ENCODE assay signal across 8 mouse cellular contexts in the genomic region with DNA sequence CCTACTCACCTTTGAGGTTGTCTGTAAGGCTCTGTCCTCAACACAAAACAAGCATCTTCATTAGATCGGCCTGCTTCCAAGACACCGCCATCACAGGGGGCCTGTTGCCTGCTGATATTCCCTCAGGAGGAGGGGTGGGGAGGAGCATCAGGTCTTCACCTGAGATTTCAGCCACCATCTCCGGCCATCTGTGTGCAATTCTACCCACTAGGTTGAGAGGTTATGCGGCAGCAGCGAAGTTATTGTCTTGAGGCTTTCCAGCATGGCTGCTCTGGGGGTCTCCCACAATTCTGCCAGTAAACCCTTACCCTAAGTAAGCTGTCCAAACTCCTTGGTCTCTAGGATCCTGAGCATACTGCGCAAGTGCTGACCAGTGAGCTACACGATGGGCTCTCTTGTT. TPM values are rescaled to one million over a fixed set of nuclear protein-coding genes. Genes with fewer than 3 reads are reported as not detected.
DNase-seq lines count a peak whose midpoint lies in the region; ATAC-seq and TF ChIP-seq lines count a peak whose summit lies in the region.

Gene Aktip, minus strand, starts transcription at position 101 of the 400 bp plus-strand sequence.

- TF ChIP-seq POLR2A in cerebellum, adult 2 months (IDR thresholded peaks at IDR 0.05; ENCODE audit: borderline replicate concordance, insufficient read depth, low read length) = no peak

- WGBS in cerebellum, adult 2 months = 92% methylated on average over 7 of the region's 7 CpGs
- WGBS in hindbrain, embryonic 13.5 days = 94% methylated on average over 7 of the region's 7 CpGs
- 93% methylated on average over 7 of the region's 7 CpGs for WGBS in midbrain, embryonic 10.5 days

- no peaks in the 10 kb centered on the region for H3K36me3 ChIP-seq in hindbrain, embryonic 13.5 days
- no peaks in the 10 kb centered on the region for H3K36me3 ChIP-seq in midbrain, embryonic 10.5 days

- intact Hi-C loops in gastrocnemius, adult 2 months (cut with DNase I) = no loop called here

- no peak for ATAC-seq in activated CD4-positive, CD25-positive, alpha-beta regulatory T cell, adult 4 months
- no peak for ATAC-seq in hindbrain, embryonic 13.5 days (ENCODE audit: low FRiP score)
- no peak for ATAC-seq in cerebellum, adult (ENCODE audit: insufficient number of reproducible peaks, low FRiP score, low TSS enrichment)

- H3K27me3 ChIP-seq in cerebellum, adult 2 months (ENCODE audit: control insufficient read depth, insufficient read depth, low read length) = no peaks in the 10 kb centered on the region
- H3K27me3 ChIP-seq in hindbrain, embryonic 13.5 days = 0 out of 2 replicates have a peak, but pooled peaks cover 9% of the 10 kb centered on the region
- 0 out of 2 replicates have a peak, but pooled peaks cover 7% of the 10 kb centered on the region for H3K27me3 ChIP-seq in midbrain, embryonic 10.5 days (ENCODE audit: low read depth, poor library complexity, severe bottlenecking)

- H3K27ac ChIP-seq in cerebellum, adult 2 months (ENCODE audit: insufficient read depth, low read length) = no peak within 1 kb of the TSS
- H3K27ac ChIP-seq in gastrocnemius, adult 2 months = no peak within 1 kb of the TSS
- no peak within 1 kb of the TSS for H3K27ac ChIP-seq in hindbrain, embryonic 13.5 days
- H3K27ac ChIP-seq in midbrain, embryonic 10.5 days (replicated peaks) = no peak within 1 kb of the TSS

- no peak for DNase-seq in cerebellum, adult 2 months
- no peak for DNase-seq in cerebellum, adult 11 months
- DNase-seq in gastrocnemius, adult 2 months = no peak
- no peak for DNase-seq in midbrain, embryonic 10.5 days (ENCODE audit: low spot score)
- DNase-seq in MN1 (ENCODE audit: low spot score) = no peak

- no peaks in the 10 kb centered on the region for H3K4me1 ChIP-seq in cerebellum, adult 2 months (ENCODE audit: control insufficient read depth, insufficient read depth, low read length)
- no peaks in the 10 kb centered on the region for H3K4me1 ChIP-seq in hindbrain, embryonic 13.5 days (replicated peaks)
- no peaks in the 10 kb centered on the region for H3K4me1 ChIP-seq in midbrain, embryonic 10.5 days

- H3K9me3 ChIP-seq in hindbrain, embryonic 13.5 days = no peaks in the 10 kb centered on the region
- H3K9me3 ChIP-seq in midbrain, embryonic 10.5 days (replicated peaks) = no peaks in the 10 kb centered on the region

- no peak within 1 kb of the TSS for H3K9ac ChIP-seq in hindbrain, embryonic 13.5 days

- H3K4me2 ChIP-seq in hindbrain, embryonic 13.5 days = no peak within 1 kb of the TSS

- no peak for TF ChIP-seq CTCF in cerebellum, adult 2 months (IDR thresholded peaks at IDR 0.05; ENCODE audit: borderline replicate concordance, insufficient read depth, low read depth, low read length)
- TF ChIP-seq CTCF in gastrocnemius, adult 2 months (IDR thresholded peaks at IDR 0.05) = no peak

- no peak within 1 kb of the TSS for H3K4me3 ChIP-seq in cerebellum, adult 2 months (replicated peaks; ENCODE audit: insufficient read depth, low read depth, low read length)
- H3K4me3 ChIP-seq in gastrocnemius, adult 2 months = no peak within 1 kb of the TSS
- H3K4me3 ChIP-seq in hindbrain, embryonic 13.5 days = no peak within 1 kb of the TSS
- no peak within 1 kb of the TSS for H3K4me3 ChIP-seq in midbrain, embryonic 10.5 days

RNA-seq across cellular contexts. Expression of gene Aktip, which starts in this region (rescaled TPM):
- polyA plus RNA-seq in cerebellum, adult 2 months (2012; rRNA removed) = 133 and 151 TPM in 2 replicates
- 10 to 100 TPM; 14.5 to 28.0 TPM for polyA plus RNA-seq in activated CD4-positive, CD25-positive, alpha-beta regulatory T cell, adult 4 months (2017; shearing (Covaris generic))
- total RNA-seq in gastrocnemius, adult 2 months (2021) = 10 to 100 TPM; 51.7 to 54.2 TPM
- 118 and 125 TPM in 2 replicates for polyA plus RNA-seq in hindbrain, embryonic 13.5 days (2015; fragmentation: Nextera tagmentation; extraction: Ambion mirVana)
- polyA plus RNA-seq in midbrain, embryonic 10.5 days (2016; fragmentation: Nextera tagmentation; extraction: Ambion mirVana) = 79.2 and 92.9 TPM in 2 replicates
